Mouse (Mus musculus): ENCODE results near the gene Cadm1. TPM values are rescaled to one million over a fixed set of nuclear protein-coding genes. Genes with fewer than 3 reads are reported as not detected.

Gene Cadm1
- total RNA-seq, 2 experiments from 2014 or later, result 1.9 to 2.1 TPM

DNA sequence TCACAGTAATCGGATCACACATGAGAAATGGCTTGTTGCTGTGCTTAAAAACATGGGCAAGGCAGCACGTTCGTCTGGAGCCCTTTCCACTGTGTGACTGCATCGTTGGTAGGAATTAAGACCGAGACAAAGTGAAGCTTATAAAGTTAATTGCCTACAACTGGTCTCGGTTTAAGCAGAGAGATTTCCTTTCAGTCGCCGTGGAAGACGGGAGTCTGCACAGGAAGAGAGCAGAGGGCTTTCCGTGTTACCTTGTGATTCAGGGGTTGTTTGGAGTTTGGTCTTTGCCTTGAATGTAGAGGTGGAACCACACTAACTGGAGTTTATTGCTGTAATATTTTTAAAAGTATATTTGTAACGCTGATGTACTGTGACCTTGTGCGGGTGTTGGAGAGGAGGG lies 15.7 kb downstream of the Cadm1 start:
- intact Hi-C loops (cut with DNase I), result no loop called here
- no peak for DNase-seq (ENCODE audit: low spot score)

DNA sequence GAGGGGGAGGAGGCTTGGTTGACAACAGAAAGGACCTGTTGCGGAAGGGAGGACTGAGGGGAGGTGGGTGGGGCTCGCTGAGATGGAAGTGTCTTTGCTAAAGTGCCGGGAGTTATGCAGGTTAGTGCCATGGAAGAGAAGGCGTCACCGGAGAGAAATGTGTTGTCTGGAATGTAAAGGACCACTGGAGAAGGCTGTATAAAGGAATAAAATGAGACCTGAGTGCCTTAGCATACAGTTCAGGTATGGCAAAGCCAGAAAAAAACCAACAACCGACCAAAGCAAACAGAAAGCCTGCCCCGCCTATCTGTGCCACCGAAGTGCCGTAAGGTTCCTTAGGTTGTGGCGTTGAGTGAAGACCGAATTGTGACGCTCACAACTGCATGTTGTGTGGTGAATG lies 18.4 kb downstream of the Cadm1 start:
- intact Hi-C loops (cut with DNase I), result no loop called here
- DNase-seq (ENCODE audit: low spot score), result no peak

DNA sequence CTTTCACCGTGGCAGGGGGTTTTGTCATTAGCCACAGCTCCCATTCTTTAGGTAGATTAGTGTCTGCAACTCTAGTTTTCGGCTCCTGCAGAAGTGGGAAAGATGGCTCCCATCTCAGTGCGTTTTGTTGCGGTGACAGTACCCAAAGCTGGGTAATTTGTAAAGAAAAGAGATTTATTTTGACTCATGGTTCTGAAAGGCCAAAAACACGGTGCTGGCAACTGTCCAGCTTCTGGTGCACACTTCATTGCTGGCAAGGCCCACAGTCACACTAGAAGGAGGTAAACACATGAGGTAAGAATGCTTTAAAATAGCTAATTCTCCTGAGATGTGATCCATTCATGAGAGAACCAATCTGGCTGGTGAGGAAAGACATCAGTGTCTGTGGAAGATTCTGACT lies 18.9 kb downstream of the Cadm1 start:
- intact Hi-C loops (cut with DNase I), result no loop called here
- no peak for DNase-seq (ENCODE audit: low spot score)

DNA sequence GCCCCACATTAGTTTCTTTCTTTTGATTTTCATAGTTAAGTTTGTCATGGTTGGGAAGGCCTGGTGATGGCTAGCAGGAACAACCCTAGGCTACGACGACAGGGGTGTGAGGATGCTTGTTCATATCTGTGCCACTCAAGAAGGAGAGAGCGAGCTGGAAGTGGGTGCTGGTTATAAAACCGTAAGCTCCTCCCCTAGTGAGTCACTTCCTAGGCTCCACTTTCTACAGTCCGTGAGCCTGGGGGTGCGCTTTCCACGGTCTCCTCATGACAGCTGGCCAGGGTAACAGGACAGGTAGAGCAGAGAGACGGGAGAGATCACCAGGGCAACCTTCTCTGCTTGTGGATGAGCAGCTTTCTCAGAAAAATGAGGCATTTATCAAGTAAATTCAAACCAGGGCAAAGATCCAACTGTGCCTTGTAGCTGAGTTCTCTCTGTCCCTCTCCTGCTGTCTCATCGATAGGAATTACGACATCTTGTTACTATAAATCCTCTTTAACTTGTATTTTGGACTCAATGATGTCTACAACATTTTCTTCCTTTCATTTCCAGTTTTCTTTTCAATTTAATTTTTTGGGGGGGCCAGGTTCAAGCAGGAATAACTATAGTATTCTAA lies 23.1 kb downstream of the Cadm1 start:
- DNase-seq (ENCODE audit: low spot score), result no peak
- intact Hi-C loops (cut with DNase I), result no loop called here

DNA sequence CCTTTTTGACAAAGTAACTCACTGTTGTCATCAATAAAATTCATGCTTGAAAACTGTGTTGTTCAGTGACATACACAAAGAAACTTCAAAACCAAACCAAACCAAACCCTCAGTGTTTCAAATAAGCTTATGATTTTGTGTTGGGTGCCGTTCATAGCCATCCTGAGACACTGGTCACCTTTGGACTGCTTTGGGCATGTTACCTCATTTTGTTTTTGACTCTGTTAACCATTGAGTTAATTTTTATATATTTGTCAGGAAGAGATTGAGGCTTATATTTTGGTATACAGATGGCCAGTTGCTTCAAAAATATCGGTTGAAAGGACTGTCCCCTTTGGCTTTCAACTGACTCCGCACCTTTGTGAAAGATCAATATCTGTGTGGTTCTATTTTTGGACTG lies 30.8 kb downstream of the Cadm1 start:
- intact Hi-C loops (cut with DNase I), result no loop called here
- no peak for DNase-seq (ENCODE audit: low spot score)

DNA sequence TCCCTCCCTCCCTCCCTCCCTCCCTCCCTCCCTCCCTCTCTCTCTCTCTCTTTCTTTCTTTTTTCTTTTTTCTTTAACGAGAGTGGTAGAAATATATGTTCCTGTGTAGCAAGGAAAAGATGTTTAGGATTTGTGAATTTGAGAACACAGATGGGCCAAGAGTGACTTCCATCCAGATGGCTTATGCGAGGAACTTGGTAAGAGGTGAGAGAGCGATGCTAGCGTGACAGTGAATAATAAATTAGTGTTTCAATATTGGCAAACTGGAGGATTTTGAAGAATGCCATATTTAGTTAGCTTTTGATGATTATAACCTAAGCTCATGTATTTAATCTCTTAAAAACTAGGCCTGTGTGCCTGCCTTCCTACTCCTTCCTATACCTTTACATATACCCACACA lies 31.6 kb downstream of the Cadm1 start:
- intact Hi-C loops (cut with DNase I), result no loop called here
- DNase-seq (ENCODE audit: low spot score), result no peak

DNA sequence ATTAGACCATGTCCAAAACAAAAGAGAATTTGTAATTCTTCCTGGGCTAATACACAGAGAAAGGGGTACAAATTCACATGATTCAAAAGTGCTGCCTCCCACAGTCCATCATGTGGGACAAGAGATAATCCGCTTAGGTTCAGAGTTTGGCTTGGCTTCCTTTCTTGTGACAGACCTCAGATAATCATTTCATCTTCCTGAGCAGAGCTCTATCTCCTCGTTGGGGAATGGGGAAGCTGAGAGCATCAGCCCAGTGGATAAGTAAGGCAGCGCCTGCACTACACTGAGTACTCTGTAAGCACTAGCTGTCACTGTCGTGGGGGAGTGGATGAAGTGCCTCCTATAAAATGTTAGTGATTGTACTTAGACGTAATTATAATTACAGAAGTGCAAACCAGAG lies 35.1 kb downstream of the Cadm1 start:
- intact Hi-C loops (cut with DNase I), result no loop called here
- no peak for DNase-seq (ENCODE audit: low spot score)

DNA sequence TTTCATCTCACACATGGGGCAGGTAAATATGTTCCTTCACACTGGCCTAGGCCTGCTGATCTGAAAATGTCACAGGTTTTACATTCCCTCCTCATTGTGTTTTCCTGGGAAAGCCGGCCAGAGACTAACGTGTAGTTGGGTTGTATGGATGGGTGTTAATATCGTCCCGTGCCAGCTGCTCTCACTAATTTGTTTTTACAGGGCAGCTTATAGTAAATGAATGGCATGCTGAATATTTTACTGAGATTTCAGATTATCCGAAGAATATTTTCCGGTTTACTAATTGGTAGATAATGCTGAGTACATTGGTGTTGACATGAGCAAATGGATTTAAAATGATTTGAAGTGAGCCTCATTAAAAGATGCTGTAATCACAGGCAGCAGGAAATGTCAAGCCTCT lies 37.9 kb downstream of the Cadm1 start:
- DNase-seq (ENCODE audit: low spot score), result no peak
- intact Hi-C loops (cut with DNase I), result no loop called here

DNA sequence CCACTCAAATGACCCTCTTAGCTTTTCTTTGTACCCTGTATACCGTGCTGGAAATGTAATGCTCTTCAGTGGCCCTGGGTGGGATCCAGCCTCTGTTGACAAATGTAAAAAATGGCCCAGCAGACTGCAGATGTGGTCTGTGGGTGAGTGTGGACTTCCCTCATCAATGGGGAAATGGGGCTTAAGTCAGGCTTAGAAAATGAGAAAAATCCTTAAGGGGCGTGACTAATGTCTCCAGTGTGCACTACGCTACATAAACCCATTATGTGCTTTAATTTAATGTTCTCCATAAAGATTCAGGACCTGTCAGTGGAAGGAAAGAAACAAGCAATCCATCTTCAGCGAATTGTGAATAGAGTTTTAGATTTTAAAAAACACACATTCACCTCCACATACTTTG lies 40.2 kb downstream of the Cadm1 start:
- no peak for DNase-seq (ENCODE audit: low spot score)
- intact Hi-C loops (cut with DNase I), result no loop called here

DNA sequence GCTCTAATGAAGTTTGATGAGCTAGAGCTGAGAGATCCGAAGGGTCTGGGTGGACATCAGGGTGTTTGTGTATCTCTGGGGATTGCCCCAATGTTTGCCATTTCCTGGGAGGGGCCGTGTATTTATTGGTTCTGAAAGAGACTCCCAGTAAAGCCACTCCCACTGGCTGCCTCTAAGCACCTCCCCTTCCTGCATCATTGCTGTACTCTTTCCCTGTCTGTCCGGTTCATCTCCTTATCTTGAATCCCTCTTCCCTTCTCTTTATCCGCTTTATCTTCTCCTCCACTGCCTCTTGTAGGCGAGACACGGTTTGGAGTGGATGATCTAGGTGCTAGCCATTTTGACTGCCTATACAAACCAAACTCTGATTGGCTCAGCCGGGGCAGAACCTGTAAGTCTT lies 41.5 kb downstream of the Cadm1 start:
- intact Hi-C loops (cut with DNase I), result no loop called here

DNA sequence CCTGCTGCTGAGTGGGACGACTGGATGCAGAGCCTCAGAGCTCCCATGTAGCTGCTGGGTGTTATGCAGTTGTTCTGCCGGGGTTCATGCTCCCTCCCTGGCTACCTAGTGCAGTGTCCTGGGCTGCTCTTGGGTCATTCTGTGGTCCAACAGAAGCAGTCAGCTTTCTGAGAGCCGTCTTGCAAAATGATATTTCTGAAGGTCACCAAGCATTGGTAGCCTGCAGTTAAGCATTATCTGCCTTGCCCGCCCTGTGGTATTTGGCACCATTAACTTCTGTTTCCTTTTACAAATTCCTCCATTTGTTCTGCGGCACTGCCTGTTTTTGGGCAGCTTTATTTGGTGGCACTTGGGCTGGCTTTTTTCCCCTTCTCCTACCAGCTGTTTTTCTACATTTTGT lies 42.2 kb downstream of the Cadm1 start:
- DNase-seq (ENCODE audit: low spot score), result no peak
- intact Hi-C loops (cut with DNase I), result no loop called here

More for the DNA sequence above, 41.5 kb downstream of the Cadm1 start:
- no peak for DNase-seq (ENCODE audit: low spot score)

DNA sequence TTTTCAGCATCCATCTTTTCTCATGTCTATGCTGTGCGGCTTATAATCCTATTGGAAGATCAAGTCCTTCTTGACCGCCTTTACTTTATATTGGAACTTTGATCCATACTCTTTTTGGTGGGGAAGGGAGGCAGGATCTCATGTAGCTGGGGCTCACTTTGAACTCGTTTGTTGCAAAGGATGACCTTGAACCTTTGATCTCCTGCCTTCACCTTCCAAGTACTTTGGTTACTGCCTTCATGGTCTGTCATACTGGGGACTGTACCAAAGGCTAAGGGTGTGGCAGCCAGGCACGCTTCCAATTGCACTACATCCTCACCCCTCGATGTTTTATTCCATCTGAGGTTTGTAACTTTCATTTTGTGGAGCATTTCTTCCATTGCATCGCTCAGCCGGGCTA lies 43.5 kb downstream of the Cadm1 start:
- intact Hi-C loops (cut with DNase I), result no loop called here

DNA sequence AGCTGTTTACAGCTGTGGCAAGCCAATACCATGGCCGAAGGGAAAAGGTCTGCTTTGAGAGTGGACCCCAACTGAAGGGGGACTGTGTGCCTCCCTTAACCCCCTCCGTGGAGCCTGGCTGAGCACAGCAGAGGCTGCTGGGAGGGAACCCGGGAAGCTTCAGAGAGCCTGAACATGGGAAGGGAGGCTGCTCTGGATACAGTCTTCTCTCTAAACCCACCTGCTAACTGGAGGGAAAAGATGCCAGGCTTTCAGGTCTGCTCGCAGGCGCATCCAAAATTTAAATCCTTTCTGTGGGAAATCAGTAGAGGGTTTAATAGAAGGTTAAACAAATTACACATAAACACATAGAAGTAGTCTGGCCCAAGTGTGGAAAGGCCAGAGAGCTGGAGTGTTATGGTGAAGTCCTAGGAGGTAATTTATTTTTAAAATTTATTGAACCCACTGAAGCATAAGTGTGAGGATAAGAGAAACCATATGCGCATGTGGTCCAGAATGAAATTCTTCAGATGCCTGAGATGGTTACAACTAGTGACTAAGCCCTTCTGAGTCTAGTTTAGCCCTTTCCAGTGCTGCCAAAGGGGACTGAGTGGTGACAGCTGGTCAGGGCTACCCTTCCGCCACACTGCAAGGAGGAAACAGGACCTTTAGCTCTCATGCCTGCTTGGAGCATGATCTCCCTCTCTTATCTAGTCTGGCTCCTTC lies 44.9 kb downstream of the Cadm1 start:
- intact Hi-C loops (cut with DNase I), result no loop called here
- no peak for DNase-seq (ENCODE audit: low spot score)

More for the DNA sequence above, 43.5 kb downstream of the Cadm1 start:
- no peak for DNase-seq (ENCODE audit: low spot score)

DNA sequence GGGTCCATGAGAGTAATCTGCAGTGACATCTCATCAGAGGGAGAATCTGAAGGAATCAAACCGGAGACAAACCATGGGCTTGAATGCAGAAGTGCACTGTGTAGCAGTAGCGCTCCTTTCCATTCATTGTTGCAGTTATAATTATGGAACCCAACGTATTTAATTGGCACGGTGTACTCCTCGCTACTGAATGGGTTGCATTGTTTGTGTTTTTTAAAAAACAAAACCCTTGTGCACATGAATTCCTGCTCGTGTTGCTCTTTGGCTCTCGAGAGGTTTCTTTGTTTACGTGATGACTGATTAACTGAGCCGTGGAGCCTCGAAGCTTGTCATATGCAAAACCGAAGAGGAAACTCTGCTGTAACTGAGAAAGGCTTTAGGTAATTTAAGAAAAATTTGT lies 45.8 kb downstream of the Cadm1 start:
- no peak for DNase-seq (ENCODE audit: low spot score)
- intact Hi-C loops (cut with DNase I), result no loop called here

DNA sequence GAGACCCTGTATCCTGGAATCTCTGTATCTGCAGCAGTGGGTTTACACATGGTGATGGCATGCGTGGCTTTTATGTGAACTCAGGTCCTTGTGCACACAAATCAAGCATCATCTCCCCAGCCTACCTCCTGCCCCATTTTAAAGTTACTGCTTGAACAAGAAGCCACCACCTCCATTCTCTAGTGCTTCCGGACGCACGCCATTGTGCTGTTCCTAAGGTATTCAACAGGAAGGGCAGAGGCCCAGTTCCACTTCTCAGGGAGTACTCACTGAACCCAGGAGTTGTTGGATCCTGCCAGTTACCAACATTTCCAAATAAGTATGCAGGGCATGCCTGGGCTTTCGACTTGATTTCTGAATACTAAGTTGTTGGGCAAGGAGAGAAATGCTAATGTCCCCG lies 49.5 kb downstream of the Cadm1 start:
- intact Hi-C loops (cut with DNase I), result no loop called here
- no peak for DNase-seq (ENCODE audit: low spot score)

DNA sequence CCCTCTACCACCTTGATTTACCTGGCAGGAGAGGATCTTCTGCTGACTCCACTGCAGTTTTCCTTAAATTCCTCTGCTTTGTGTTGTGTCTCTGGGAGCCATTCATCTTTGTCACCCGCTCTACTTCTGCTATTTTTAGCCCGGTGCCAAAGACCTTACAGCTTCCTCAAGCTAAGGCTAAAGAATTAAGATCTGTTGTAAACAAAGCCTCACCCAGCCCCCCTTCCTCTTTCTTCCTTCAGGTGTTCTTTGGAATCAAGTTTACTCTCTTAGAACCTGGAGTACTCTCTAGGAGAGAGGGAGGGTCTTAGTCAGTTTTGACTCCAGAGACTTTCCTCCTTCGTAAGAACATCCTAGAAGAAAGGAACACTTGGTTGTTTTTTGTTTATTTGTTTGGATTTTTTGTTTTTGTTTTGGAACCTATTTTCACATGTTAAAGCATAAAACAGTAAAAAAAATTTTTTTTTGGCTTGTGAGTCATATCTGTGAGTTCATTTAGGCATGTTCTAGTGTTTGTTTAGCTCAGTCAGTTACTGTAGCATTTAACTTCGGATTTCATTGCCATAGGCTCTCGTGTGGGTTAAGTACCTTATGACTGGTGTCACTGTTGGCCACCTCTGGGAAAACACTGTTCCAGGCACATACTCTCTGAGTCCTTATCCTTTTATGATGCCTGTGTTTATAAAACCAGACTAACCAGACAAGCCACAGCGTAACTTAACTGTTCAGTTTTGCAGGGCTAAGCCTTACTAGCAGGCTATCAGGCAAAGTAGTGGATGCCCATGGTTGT lies 51.8 kb downstream of the Cadm1 start:
- intact Hi-C loops (cut with DNase I), result no loop called here
- no peak for DNase-seq (ENCODE audit: low spot score)

DNA sequence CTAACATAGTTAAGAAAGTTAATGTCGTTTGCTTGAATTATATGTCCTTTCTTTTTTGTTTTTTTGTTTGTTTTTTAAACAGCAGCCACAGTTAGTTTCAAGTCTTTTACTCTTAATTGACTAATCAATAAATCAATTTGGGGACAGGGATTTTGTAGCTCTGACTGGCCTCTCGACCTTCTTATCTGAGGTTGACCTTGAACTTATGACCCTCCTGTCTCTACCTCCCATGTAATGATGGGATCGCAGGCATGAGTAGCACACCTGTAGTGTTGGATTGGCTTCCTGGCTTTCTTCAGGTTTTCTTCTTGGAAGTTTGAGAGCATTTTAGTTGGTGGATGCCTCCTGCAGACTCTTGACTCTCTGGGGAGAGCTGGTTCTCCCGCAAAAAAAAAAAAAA lies 53.3 kb downstream of the Cadm1 start:
- DNase-seq (ENCODE audit: low spot score), result no peak
- intact Hi-C loops (cut with DNase I), result no loop called here

DNA sequence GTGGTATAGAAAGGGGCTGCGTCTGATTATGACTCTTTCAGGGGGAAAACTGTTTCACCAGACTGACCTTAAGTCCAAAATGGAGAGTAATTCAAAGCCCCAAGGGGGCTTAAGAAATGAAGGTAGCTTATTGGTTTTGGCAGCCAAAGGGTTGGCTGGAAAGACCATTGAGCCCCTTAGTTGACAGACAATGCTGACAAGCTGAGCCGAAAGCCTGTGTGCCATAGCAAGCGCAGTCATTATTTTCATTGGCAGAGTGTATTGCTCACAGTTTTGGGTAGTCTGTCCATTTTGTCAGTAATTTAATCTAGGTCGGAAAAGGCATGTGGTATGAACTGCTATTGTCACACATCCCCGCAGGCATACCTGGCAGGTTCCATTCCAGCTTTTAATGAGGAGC lies 56.2 kb downstream of the Cadm1 start:
- intact Hi-C loops (cut with DNase I), result no loop called here

DNA sequence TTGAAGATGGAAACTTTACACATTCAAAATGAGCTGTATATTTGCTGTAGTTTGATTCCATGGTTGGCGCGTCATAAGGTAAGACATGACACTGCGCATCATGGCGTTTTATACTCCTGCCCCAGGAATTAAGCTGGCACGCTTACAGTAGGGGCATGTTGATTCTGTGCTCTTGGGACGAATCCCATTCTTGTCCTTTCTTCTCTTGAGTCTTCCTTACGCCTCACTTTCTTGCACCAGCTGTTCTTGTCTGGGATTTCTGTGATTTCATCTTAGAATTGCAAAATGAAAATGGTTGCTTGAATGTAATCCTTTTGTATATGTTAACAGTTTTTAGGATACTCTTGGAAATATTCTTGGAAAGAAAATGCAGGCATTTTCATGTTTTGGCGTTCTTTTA lies 56.9 kb downstream of the Cadm1 start:
- intact Hi-C loops (cut with DNase I), result no loop called here

More for the DNA sequence above, 56.2 kb downstream of the Cadm1 start:
- DNase-seq (ENCODE audit: low spot score), result no peak

DNA sequence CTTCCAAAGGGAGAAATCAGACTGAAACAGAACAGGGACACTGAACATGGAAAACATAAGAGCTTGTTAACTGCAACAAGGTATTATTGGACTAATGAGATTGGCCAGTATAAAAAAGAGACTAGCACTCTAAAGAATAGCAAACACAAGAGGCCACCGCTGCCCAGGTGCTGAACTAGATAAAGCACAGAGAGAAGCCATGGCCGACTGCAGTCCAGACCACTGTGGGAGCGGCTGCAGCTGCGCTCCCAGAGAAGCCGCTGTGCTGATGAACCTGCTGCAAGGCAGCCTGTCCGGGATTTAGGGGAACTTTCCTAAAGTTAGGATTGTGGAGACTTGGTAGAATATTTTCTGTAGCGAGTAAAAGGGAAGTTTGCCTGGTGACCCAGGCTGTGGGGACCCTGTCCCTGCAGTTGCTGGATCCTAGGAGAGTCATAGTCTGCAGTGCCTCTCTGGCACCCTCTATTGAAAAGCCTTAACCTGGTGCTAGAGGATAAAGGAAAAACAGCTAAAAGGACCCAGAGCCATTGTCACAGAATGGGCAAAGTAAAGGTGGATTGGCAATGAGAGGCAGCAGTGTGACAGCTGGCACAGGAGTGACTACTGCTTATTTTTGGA lies 57.7 kb downstream of the Cadm1 start:
- no peak for DNase-seq (ENCODE audit: low spot score)
- intact Hi-C loops (cut with DNase I), result no loop called here

More for the DNA sequence above, 56.9 kb downstream of the Cadm1 start:
- no peak for DNase-seq (ENCODE audit: low spot score)

DNA sequence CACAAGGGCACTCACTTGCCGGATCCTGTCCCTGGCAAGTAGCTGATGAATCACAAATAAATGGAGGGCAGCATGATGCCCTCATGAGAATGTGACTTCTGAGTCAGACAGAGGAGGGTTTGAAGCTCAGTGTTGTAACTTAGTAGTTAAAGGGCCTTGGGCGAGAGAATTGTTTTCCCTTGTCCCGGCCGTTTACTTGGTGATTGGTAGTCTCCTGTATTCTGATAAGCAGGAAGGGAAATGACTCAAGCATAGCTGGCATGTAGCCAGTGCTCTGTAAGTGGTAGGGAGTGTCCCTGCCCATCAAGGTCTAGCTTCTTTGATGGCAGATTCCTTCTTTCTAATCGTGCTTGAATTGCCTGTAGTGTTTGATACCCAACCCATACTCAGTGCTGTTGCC lies 59.9 kb downstream of the Cadm1 start:
- peak; percentile 8 for DNase-seq (ENCODE audit: low spot score)
- intact Hi-C loops (cut with DNase I), result no loop called here

Measured in heart, postnatal 25 days (tissue).